Comparison of ENCODE assay signal across 8 mouse cellular contexts in genomic region chr14:45507923-45508322, GRCm38 (mm10). TPM values are rescaled to one million over a fixed set of nuclear protein-coding genes. Genes with fewer than 3 reads are reported as not detected.
A peak's percentile ranks its signal among the peaks of the same experiment; 100 is the strongest.
DNase-seq lines count a peak whose midpoint lies in the region; ATAC-seq and TF ChIP-seq lines count a peak whose summit lies in the region.

No protein-coding gene starts in this region.

- H3K4me3 ChIP-seq in neural tube, embryonic 11.5 days (ENCODE audit: low read depth, low read length) = no peak overlapping the region
- H3K4me3 ChIP-seq in heart, embryonic 11.5 days (ENCODE audit: low read depth, low read length) = no peak overlapping the region
- no peak overlapping the region for H3K4me3 ChIP-seq in kidney, embryonic 15.5 days (replicated peaks)
- H3K4me3 ChIP-seq in midbrain, postnatal 0 days (ENCODE audit: low read depth, low read length) = no peak overlapping the region

- H3K27me3 ChIP-seq in neural tube, embryonic 11.5 days (ENCODE audit: control insufficient read depth, insufficient read depth, low read length) = no peaks in the 10 kb centered on the region
- H3K27me3 ChIP-seq in heart, embryonic 11.5 days (ENCODE audit: control insufficient read depth, insufficient read depth, low read length) = no peaks in the 10 kb centered on the region
- no peaks in the 10 kb centered on the region for H3K27me3 ChIP-seq in kidney, embryonic 15.5 days
- no peaks in the 10 kb centered on the region for H3K27me3 ChIP-seq in midbrain, postnatal 0 days (ENCODE audit: insufficient read depth, low read length)

- peaks cover 2% of the 10 kb centered on the region; the same call in 1 of the 2 replicates for H3K36me3 ChIP-seq in neural tube, embryonic 11.5 days (ENCODE audit: control insufficient read depth, insufficient read depth, low read length)
- peaks cover 8% of the 10 kb centered on the region; the same call in 1 of the 2 replicates for H3K36me3 ChIP-seq in heart, embryonic 11.5 days (ENCODE audit: control insufficient read depth, insufficient read depth, low read length)
- H3K36me3 ChIP-seq in kidney, embryonic 15.5 days = peaks cover 33% of the 10 kb centered on the region
- H3K36me3 ChIP-seq in midbrain, postnatal 0 days (ENCODE audit: insufficient read depth, low read length) = no peaks in the 10 kb centered on the region

- peaks cover 15% of the 10 kb centered on the region for H3K4me1 ChIP-seq in neural tube, embryonic 11.5 days (ENCODE audit: control insufficient read depth, insufficient read depth, low read length)
- H3K4me1 ChIP-seq in heart, embryonic 11.5 days (ENCODE audit: control insufficient read depth, insufficient read depth, low read length) = peaks cover 59% of the 10 kb centered on the region
- peaks cover 47% of the 10 kb centered on the region for H3K4me1 ChIP-seq in kidney, embryonic 15.5 days
- peaks cover 13% of the 10 kb centered on the region for H3K4me1 ChIP-seq in midbrain, postnatal 0 days (ENCODE audit: insufficient read depth, low read length)

- no peak for ATAC-seq in neural tube, embryonic 11.5 days (ENCODE audit: insufficient read depth, low FRiP score, low TSS enrichment)
- ATAC-seq in heart, embryonic 11.5 days (replicated peaks; ENCODE audit: insufficient number of reproducible peaks, low FRiP score, low TSS enrichment) = no peak
- ATAC-seq in kidney, embryonic 15.5 days (replicated peaks; ENCODE audit: low FRiP score) = no peak
- no peak for ATAC-seq in midbrain, postnatal 0 days (ENCODE audit: low FRiP score)
- no peak for ATAC-seq in erythroblast, adult 5-6 weeks (replicated peaks; ENCODE audit: low FRiP score, poor library complexity, severe bottlenecking)

- WGBS in neural tube, embryonic 11.5 days = 45% methylated on average over 4 of the region's 4 CpGs
- 31% methylated on average over 4 of the region's 4 CpGs for WGBS in heart, embryonic 11.5 days (ENCODE audit: insufficient replicate concordance)
- 18% methylated on average over 4 of the region's 4 CpGs for WGBS in kidney, embryonic 15.5 days
- 33% methylated on average over 4 of the region's 4 CpGs for WGBS in midbrain, postnatal 0 days

- no peaks in the 10 kb centered on the region for H3K9me3 ChIP-seq in neural tube, embryonic 11.5 days (ENCODE audit: control insufficient read depth, low read length)
- H3K9me3 ChIP-seq in heart, embryonic 11.5 days (replicated peaks; ENCODE audit: control insufficient read depth, low read length) = no peaks in the 10 kb centered on the region
- H3K9me3 ChIP-seq in kidney, embryonic 15.5 days (replicated peaks) = no peaks in the 10 kb centered on the region
- H3K9me3 ChIP-seq in midbrain, postnatal 0 days (ENCODE audit: low read length) = no peaks in the 10 kb centered on the region

- peak overlapping the region; percentile 51; the same call in 1 of the 2 replicates for H3K27ac ChIP-seq in neural tube, embryonic 11.5 days (ENCODE audit: low read depth, low read length)
- peak overlapping the region; percentile 22; the same call in 1 of the 2 replicates for H3K27ac ChIP-seq in heart, embryonic 11.5 days (ENCODE audit: low read depth, low read length)
- H3K27ac ChIP-seq in kidney, embryonic 15.5 days = peak overlapping the region; percentile 2
- H3K27ac ChIP-seq in midbrain, postnatal 0 days (ENCODE audit: low read depth, low read length) = no peak overlapping the region

- DNase-seq in neural tube, embryonic 11.5 days (ENCODE audit: low spot score) = no peak
- no peak for DNase-seq in neural tube, embryonic 10.5 days (ENCODE audit: extremely low spot score, low spot score)
- peak; percentile 29 for DNase-seq in midbrain, postnatal 0 days (ENCODE audit: low spot score)
- DNase-seq in cerebellum, postnatal 25 days = no peak
- DNase-seq in urinary bladder, postnatal 4 days (ENCODE audit: low spot score in 2 of 2) = no peak

- H3K9ac ChIP-seq in neural tube, embryonic 11.5 days (ENCODE audit: low read length) = no peak overlapping the region; the same call in 1 of the 2 replicates
- no peak overlapping the region for H3K9ac ChIP-seq in heart, embryonic 11.5 days (ENCODE audit: low read depth, low read length)
- H3K9ac ChIP-seq in kidney, embryonic 15.5 days = no peak overlapping the region
- H3K9ac ChIP-seq in midbrain, postnatal 0 days (replicated peaks; ENCODE audit: low read length, poor library complexity, severe bottlenecking) = no peak overlapping the region

- no peak overlapping the region for H3K4me2 ChIP-seq in neural tube, embryonic 11.5 days (ENCODE audit: low read depth)
- H3K4me2 ChIP-seq in heart, embryonic 11.5 days = no peak overlapping the region
- no peak overlapping the region for H3K4me2 ChIP-seq in kidney, embryonic 15.5 days
- H3K4me2 ChIP-seq in midbrain, postnatal 0 days (ENCODE audit: low read depth, low read length, poor library complexity, severe bottlenecking) = no peak overlapping the region

- no peak for TF ChIP-seq CTCF in midbrain, postnatal 0 days (IDR thresholded peaks at IDR 0.05)

RNA-seq across cellular contexts. Expression of gene Fermt2, which starts 22.0 kb away (rescaled TPM):
- 71.8 and 75.5 TPM in 2 replicates for polyA plus RNA-seq in neural tube, embryonic 11.5 days (2014; fragmentation: Nextera tagmentation; extraction: Ambion mirVana)
- polyA plus RNA-seq in heart, embryonic 11.5 days (2014; fragmentation: Nextera tagmentation; extraction: Ambion mirVana) = 168 and 188 TPM in 2 replicates
- polyA plus RNA-seq in kidney, embryonic 15.5 days (2015; fragmentation: Nextera tagmentation; extraction: Ambion mirVana) = 168 and 181 TPM in 2 replicates
- total RNA-seq in midbrain, postnatal 0 days (2014; rRNA removed) = 26.4 and 29.0 TPM in 2 replicates
- 66.7 and 70.0 TPM in 2 replicates for polyA plus RNA-seq in midbrain, postnatal 0 days (2015; fragmentation: Nextera tagmentation; extraction: Ambion mirVana)
- not detected in 2 replicates for total RNA-seq in erythroblast, adult 5-6 weeks (2015; ENCODE audit: low replicate concordance)
- not detected in 2 replicates for total RNA-seq in erythroblast, adult 5-6 weeks (2017; ENCODE audit: low replicate concordance)
